Mouse (Mus musculus): ENCODE measurements around the gene Gm3248.
"Not testable (repeated sequence)": the region's sequence is repeated elsewhere in the genome, so short reads cannot be mapped to it uniquely, and the experiment has no call there.

DNA sequence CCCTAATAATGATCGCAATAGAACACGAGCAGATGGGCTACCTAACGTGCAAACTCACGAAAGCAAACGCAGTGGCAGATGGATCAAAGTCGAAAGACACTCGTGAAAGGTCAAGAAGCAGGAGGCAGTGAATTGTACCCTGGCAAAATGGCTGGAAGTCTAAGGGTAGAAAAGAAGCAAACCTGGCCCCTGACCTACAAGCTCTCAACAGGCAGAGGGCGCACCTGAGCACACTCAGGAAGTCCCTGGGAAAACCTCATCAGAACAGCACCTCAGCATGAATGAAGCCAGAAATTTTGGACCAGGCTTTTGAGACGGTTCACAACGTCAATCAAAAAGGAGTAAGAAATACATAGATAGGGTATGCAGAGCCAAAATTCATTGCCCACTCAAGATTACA is 1.1 kb downstream of the Gm3248 start:
- not testable (repeated sequence) for TF ChIP-seq CTCF (IDR thresholded peaks at IDR 0.05; ENCODE audit: insufficient read depth, low read length); POLR2A (IDR thresholded peaks at IDR 0.05; ENCODE audit: borderline replicate concordance, extremely low read depth, low read depth, low read length)

Measured in lung, adult 2 months (tissue).